Mouse (Mus musculus) midbrain, embryonic 16.5 days (tissue): Measurements from ENCODE around the gene Pik3cb. TPM values are rescaled to one million over a fixed set of nuclear protein-coding genes. Genes with fewer than 3 reads are reported as not detected.

Source experiments
- ATAC-seq: fragments of 200-750 bp; cut with Nextera tagmentation; 2 replicates; pipeline ENCODE4 v1.8.0; 2017; ENCODE audit warnings: moderate TSS enrichment
- H3K27ac ChIP-seq: fragments of 300-500 bp; sonication (generic); 2 replicates; pipeline ENCODE4 v1.5.1; 2014; ENCODE audit warnings: mild to moderate bottlenecking, low read length, mixed read lengths
- H3K27me3 ChIP-seq: fragments of 300-500 bp; sonication (generic); 2 replicates; pipeline ENCODE4 v1.6.1; 2014; ENCODE audit warnings: low read depth, low read length, mixed read lengths; ENCODE audit not compliant: control insufficient read depth, insufficient read depth
- H3K36me3 ChIP-seq: fragments of 300-500 bp; sonication (generic); 2 replicates; pipeline ENCODE4 v1.6.1; 2014; ENCODE audit warnings: mild to moderate bottlenecking, low read length, moderate library complexity, mixed read lengths; ENCODE audit not compliant: control insufficient read depth, insufficient read depth
- H3K4me1 ChIP-seq: fragments of 300-500 bp; sonication (generic); 2 replicates; pipeline ENCODE4 v1.6.1; 2014; ENCODE audit warnings: mild to moderate bottlenecking, low read length, mixed read lengths; ENCODE audit not compliant: control insufficient read depth, insufficient read depth
- H3K4me2 ChIP-seq: fragments of 300-500 bp; sonication (generic); 2 replicates; pipeline ENCODE4 v1.6.1; 2014; ENCODE audit warnings: mild to moderate bottlenecking, low read length, mixed read lengths
- H3K4me3 ChIP-seq: fragments of 300-500 bp; sonication (generic); 2 replicates; pipeline ENCODE4 v1.5.1; 2014; ENCODE audit warnings: low read depth, mild to moderate bottlenecking, low read length, moderate library complexity, mixed read lengths
- H3K9ac ChIP-seq: fragments of 300-500 bp; sonication (generic); 2 replicates; pipeline ENCODE4 v1.6.1; 2014; ENCODE audit warnings: low read depth, low read length, mixed read lengths
- H3K9me3 ChIP-seq: fragments of 300-500 bp; sonication (generic); replicated peaks from 2 replicates; pipeline ENCODE4 v1.6.1; 2014; ENCODE audit warnings: mild to moderate bottlenecking, low read length, mixed read lengths; ENCODE audit not compliant: control insufficient read depth, poor library complexity, severe bottlenecking
- WGBS: fragments of 180-500 bp; shearing (Covaris S2); extraction: QIAGEN DNeasy Blood & Tissue Kit; methylation state at CpG from one replicate; pipeline ENCODE4 v1.1.7; 2014; 5-methylcytosine and 5-hydroxymethylcytosine counted together
- polyA plus RNA-seq: library from polyadenylated mRNA; unstranded; fragments of >200 nt; fragmentation: Nextera tagmentation; extraction: Ambion mirVana; gene quantifications from 2 replicates; pipeline ENCODE4 v1.2.1, GENCODE M21; 2015

Pik3cb gene
- polyA plus RNA-seq, 1 experiment from 2014 or later: 2.3 TPM

- no peaks in the 10 kb centered on the region for H3K9me3 ChIP-seq
- ATAC-seq: no peak
- WGBS: 74% methylated on average over 1 of the region's 1 CpGs
Measured at GRCm38 (mm10) chr9:99048724-99049250, 91.6 kb downstream of the Pik3cb start.

GRCm38 (mm10) chr9:99044761-99045160 is 95.7 kb downstream of the Pik3cb start:
- H3K4me1 ChIP-seq: no peaks in the 10 kb centered on the region

More at GRCm38 (mm10) chr9:99048724-99049250, 91.6 kb downstream of the Pik3cb start:
- Histone ChIP-seq H3K27me3 (no peaks in the 10 kb centered on the region), H3K36me3 (peaks cover 8% of the 10 kb centered on the region; the same call in 1 of the 2 replicates), H3K4me1 (no peaks in the 10 kb centered on the region), H3K9ac (no peak overlapping the region), H3K4me3 (no peak overlapping the region), H3K4me2 (no peak overlapping the region), H3K27ac (no peak overlapping the region)

GRCm38 (mm10) chr9:99042641-99043040 is 97.8 kb downstream of the Pik3cb start:
- ATAC-seq: no peak
- H3K36me3 ChIP-seq: peaks cover 20% of the 10 kb centered on the region
- no peaks in the 10 kb centered on the region for H3K9me3 ChIP-seq
- no peak overlapping the region for H3K27ac ChIP-seq
- no peak overlapping the region for H3K4me2 ChIP-seq
- no peaks in the 10 kb centered on the region for H3K27me3 ChIP-seq
- H3K4me3 ChIP-seq: no peak overlapping the region
- WGBS: 96% methylated on average over 4 of the region's 4 CpGs
- H3K4me1 ChIP-seq: no peaks in the 10 kb centered on the region
- no peak overlapping the region for H3K9ac ChIP-seq

More at GRCm38 (mm10) chr9:99044761-99045160, 95.7 kb downstream of the Pik3cb start:
- H3K36me3 ChIP-seq: peaks cover 12% of the 10 kb centered on the region; the same call in 1 of the 2 replicates
- no peak overlapping the region for H3K4me2 ChIP-seq
- H3K9ac ChIP-seq: no peak overlapping the region
- H3K4me3 ChIP-seq: no peak overlapping the region
- H3K27ac ChIP-seq: no peak overlapping the region
- H3K9me3 ChIP-seq: no peaks in the 10 kb centered on the region
- 89% methylated on average over 8 of the region's 8 CpGs for WGBS
- no peak for ATAC-seq
- H3K27me3 ChIP-seq: no peaks in the 10 kb centered on the region

- Histone ChIP-seq H3K4me3 (no peak overlapping the region), H3K36me3 (peaks cover 22% of the 10 kb centered on the region), H3K4me2 (no peak overlapping the region), H3K9me3 (no peaks in the 10 kb centered on the region), H3K9ac (no peak overlapping the region), H3K4me1 (no peaks in the 10 kb centered on the region), H3K27ac (no peak overlapping the region), H3K27me3 (no peaks in the 10 kb centered on the region)
- WGBS: 79% methylated on average over 9 of the region's 9 CpGs
- no peak for ATAC-seq
Measured at GRCm38 (mm10) chr9:99041994-99042393, 98.4 kb downstream of the Pik3cb start.

GRCm38 (mm10) chr9:99035575-99035974 is 104.8 kb downstream of the Pik3cb start, which contains the start of gene Gm1123:
Gene Gm1123, minus strand, starts transcription at chr9:99035715.
- H3K36me3 ChIP-seq: peaks cover 9% of the 10 kb centered on the region
- no peaks in the 10 kb centered on the region for H3K9me3 ChIP-seq
- no peaks in the 10 kb centered on the region for H3K27me3 ChIP-seq
- WGBS: 92% methylated on average over 12 of the region's 12 CpGs
- no peak within 1 kb of the TSS for H3K9ac ChIP-seq
- H3K4me3 ChIP-seq: no peak within 1 kb of the TSS
- no peaks in the 10 kb centered on the region for H3K4me1 ChIP-seq
- ATAC-seq: no peak
- H3K27ac ChIP-seq: no peak within 1 kb of the TSS
- no peak within 1 kb of the TSS for H3K4me2 ChIP-seq

GRCm38 (mm10) chr9:99034111-99034510 is 106.3 kb downstream of the Pik3cb start:
- WGBS: 82% methylated on average over 8 of the region's 8 CpGs
- no peak for ATAC-seq

GRCm38 (mm10) chr9:99032031-99032430 is 108.4 kb downstream of the Pik3cb start:
- Histone ChIP-seq H3K4me1 (no peaks in the 10 kb centered on the region), H3K27me3 (no peaks in the 10 kb centered on the region), H3K36me3 (no peaks in the 10 kb centered on the region), H3K9ac (no peak overlapping the region), H3K27ac (no peak overlapping the region), H3K4me3 (no peak overlapping the region), H3K4me2 (no peak overlapping the region), H3K9me3 (0 out of 2 replicates have a peak, but pooled peaks cover 3% of the 10 kb centered on the region)
- ATAC-seq: no peak
- 72% methylated on average over 8 of the region's 8 CpGs for WGBS

More at GRCm38 (mm10) chr9:99034111-99034510, 106.3 kb downstream of the Pik3cb start:
- no peaks in the 10 kb centered on the region for H3K27me3 ChIP-seq
- H3K4me1 ChIP-seq: no peaks in the 10 kb centered on the region
- no peak overlapping the region for H3K9ac ChIP-seq
- no peak overlapping the region for H3K4me2 ChIP-seq
- H3K27ac ChIP-seq: no peak overlapping the region
- H3K36me3 ChIP-seq: peaks cover 8% of the 10 kb centered on the region; the same call in 1 of the 2 replicates
- H3K9me3 ChIP-seq: 0 out of 2 replicates have a peak, but pooled peaks cover 3% of the 10 kb centered on the region
- H3K4me3 ChIP-seq: no peak overlapping the region

- no peak for ATAC-seq
- no peak overlapping the region for H3K27ac ChIP-seq
- WGBS: 96% methylated on average over 4 of the region's 4 CpGs
Measured at GRCm38 (mm10) chr9:99021751-99022150, 118.7 kb downstream of the Pik3cb start.

GRCm38 (mm10) chr9:99021166-99021565 is 119.3 kb downstream of the Pik3cb start:
- H3K9ac ChIP-seq: no peak overlapping the region
- H3K27ac ChIP-seq: no peak overlapping the region
- no peaks in the 10 kb centered on the region for H3K4me1 ChIP-seq
- no peak for ATAC-seq
- H3K9me3 ChIP-seq: no peaks in the 10 kb centered on the region
- H3K4me3 ChIP-seq: no peak overlapping the region
- no peaks in the 10 kb centered on the region for H3K36me3 ChIP-seq
- no peak overlapping the region for H3K4me2 ChIP-seq
- 19% methylated on average over 5 of the region's 5 CpGs for WGBS
- H3K27me3 ChIP-seq: no peaks in the 10 kb centered on the region

More at GRCm38 (mm10) chr9:99021751-99022150, 118.7 kb downstream of the Pik3cb start:
- no peaks in the 10 kb centered on the region for H3K9me3 ChIP-seq
- no peaks in the 10 kb centered on the region for H3K4me1 ChIP-seq
- no peak overlapping the region for H3K9ac ChIP-seq
- no peaks in the 10 kb centered on the region for H3K36me3 ChIP-seq
- no peak overlapping the region for H3K4me2 ChIP-seq
- no peak overlapping the region for H3K4me3 ChIP-seq
- no peaks in the 10 kb centered on the region for H3K27me3 ChIP-seq
